Mouse (Mus musculus): ENCODE measurements around the gene Dph7. TPM values are rescaled to one million over a fixed set of nuclear protein-coding genes. Genes with fewer than 3 reads are reported as not detected.

Dph7 gene
- 31.2 and 31.7 TPM in 2 replicates for polyA plus RNA-seq (2021; fragmentation: Nextera tagmentation)
- long read RNA-seq, experiment 1, transcript Dph7-201 (9 exons, 1,666 nt) = major isoform, 8 of 58 reads
- long read RNA-seq, experiment 1, partial matches to known transcripts = 4 of 58 reads
- long read RNA-seq, experiment 1, other reads (novel, unspliced or antisense) = 46 of 58 reads
- long read RNA-seq, experiment 2, transcript Dph7-201 (9 exons, 1,666 nt) = major isoform, 27 of 125 reads
- long read RNA-seq, experiment 2, partial matches to known transcripts = 5 of 125 reads
- long read RNA-seq, experiment 2, other reads (novel, unspliced or antisense) = 93 of 125 reads

DNA sequence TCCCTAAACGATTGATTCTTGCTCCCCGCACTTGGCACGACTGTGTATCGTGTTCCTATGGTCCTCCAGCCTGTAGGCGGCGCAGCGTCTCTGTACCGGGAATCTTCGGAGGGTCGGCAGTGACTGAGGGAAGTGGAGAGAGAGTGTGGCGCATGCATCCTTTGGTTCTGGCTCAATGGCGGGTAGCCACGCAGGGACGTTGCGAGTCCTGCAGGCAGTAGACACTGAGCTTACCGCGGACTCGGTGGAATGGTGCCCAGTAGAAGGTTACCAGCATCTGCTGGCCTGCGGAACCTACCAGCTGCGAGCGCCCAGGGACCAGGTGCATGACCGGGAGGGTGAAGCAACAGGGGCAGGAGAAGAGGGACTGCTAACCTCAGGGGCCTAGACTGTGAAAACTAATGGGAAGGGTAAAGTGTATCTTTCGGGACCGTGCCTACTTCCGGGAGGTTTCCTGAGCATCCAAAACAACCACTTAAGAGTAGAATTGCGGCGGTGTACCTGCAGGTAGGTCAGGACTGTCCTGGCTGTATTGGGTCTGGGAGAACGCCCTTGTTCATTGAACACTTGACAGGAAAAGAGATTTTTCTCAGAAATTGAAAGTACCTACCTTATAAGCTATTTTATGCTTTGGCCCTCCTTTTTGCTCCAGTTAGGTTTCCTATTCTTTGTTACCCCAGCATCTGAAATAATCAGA is at the start of gene Dph7:
TSS of gene Dph7 (plus strand) at position 97 of the 697 bp plus-strand sequence.

DNA sequence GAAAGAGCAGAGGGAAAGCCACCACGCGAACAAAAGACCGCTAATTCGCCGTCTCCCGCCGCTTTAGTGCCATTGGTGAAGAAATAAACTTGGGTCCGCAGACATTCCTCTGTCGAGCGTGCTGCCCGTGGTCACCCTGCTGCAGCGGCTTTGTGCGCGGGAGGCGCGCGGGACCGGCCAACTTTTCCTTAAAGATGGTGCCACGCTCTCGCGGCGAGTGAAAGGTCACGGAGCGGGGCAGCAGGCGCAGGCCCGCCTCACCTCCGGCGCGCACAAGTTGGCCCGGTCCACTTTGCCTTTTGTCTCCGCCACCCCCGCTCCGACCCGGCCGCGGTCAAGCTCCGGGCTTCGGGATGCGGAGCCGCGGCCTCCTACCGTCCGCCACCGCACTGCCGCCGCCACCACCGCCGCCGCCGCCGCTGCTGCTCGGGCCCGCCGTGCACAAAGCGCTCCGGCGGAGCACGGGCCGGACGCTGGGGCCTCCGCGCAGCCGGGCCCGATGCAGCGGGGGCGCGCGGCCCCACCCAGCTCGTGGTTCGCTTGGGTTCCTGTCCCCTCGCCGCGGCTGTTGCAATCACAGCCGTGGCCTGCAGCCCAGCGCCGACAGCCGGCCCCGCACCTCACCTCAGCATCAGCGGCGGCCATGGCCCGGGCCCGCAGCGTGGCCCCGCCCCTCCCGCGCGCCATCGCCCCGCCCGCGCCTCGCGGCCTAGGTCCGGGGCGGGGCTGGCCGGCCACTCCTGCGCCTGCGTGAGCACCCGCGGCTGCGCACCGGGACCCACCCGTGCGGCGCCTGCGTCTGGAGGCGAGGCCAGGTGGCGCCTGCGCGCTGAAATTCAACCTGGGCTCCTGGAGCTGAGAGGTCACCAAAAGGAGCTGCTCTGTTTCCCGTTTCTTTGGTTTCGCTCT is 43.0 kb upstream of the Dph7 start, which contains the start of gene Ehmt1:
TSS of gene Ehmt1 (minus strand) at position 685 of the 909 bp plus-strand sequence.

DNA sequence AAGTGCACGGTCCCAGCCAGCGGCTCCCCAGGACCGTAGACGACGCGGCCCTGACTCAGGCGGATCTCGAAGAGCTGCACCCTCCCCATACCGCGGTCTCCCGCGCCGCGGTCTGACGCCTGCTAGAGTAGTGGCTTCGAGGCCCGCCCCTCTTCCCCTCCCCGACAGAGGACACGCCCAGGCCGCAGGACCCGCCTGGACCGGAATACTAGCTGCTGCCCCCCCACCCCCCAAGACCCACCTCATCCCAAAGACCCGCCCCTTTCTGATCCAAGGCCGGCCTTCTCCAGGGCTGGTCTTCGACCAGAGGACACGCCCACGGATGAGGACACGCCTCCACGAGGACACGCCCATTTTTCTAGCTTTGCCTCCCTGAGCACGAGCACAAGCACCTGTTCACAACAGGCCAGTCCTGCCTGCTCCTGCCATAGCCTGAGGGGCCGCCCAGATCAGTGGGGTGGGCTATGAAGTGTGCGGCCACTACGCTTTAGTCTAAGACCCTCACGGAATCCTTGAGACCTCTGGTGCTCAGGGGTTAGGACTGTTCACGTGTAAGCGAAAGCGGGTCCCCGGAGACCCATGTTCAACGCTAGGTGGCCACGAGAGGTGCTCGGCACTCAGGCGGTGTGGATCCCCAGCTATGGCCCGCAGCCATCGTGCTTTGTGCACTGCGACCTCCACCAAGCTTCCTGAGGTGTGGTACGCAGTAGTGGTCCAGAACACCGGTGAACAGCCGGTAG is 27.0 kb upstream of the Dph7 start, which contains the start of gene Arrdc1:
TSS of gene Arrdc1 (minus strand) at position 196 of the 740 bp plus-strand sequence.

DNA sequence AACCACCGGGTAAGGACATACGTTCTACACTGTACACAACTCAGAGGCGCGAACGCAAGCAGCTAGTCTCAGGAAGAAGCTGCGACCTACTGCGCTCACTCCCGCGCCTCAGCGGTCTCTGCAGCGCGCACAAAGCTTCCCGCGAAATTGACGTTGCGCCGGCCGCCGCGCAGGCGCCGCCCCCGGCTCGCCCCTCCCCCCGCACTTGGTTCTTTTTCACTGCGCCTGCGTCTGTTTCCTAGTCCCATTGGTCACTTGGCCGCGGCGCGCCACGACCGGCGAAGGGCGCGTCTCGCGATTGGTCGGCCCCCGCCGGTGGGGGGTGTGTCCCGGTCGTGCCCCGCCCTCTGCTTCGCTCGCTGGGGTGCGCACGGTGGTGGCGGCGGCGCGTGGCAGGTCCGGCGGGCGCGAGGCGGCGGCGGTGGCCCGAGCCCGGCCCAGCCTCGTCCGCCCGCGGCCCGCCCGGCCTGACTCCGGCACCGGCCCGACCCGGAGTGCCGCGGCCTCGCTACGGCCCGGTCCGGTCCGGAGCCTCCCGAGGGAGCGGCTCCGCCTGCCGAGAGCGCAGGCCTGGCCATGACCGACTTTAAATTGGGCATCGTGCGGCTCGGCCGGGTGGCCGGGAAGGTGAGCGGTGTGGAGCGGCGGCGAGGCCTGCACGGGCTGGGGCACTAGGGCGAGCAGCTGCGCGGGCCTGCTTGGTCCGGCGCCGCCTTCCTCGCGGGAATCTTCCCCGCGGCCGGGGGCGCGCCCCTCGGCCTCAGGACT is 12.6 kb upstream of the Dph7 start, which contains the start of gene Zmynd19:
TSS of gene Zmynd19 (plus strand) at position 372 of the 768 bp plus-strand sequence.

DNA sequence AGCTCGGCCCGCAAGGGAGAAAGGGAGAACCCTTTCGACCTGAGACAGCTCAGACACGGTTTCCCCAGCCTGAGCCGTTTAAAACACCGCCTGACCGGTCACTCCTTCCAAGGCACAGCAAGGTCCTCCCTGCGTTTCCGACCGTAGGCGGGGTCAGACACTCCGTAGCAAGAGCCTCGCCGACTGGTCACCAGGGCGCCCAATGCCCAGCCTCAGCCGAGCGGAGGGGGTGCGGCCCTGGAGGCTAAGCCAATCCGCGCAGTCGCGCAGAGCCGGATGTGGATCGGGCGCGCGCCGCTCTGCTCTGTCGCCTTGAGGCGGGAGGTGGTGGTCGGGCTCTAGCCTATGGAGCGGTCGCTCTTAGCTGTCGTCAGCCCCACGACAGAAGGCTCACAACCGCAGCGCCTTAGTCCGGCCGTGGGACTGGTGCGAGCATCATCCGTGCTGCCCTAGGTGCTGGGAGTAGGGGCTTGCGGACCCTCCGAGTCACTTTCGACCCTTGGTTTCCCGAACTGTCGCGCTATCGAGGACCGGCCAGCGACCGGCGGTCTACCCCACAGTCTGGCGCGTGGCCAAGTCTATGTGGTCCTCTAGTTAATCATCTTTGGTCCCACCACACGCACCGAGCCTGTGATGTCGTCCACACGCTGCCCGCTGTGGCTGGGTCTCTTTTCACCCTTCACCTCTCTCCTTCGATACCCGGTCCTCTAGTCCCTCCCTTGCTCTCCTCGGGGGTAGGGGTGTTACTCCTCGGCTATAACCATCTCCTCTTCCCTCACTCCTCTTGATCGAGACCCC is 12.9 kb downstream of the Dph7 start, which contains the start of gene Mrpl41:
TSS of gene Mrpl41 (minus strand) at position 193 of the 798 bp plus-strand sequence.

DNA sequence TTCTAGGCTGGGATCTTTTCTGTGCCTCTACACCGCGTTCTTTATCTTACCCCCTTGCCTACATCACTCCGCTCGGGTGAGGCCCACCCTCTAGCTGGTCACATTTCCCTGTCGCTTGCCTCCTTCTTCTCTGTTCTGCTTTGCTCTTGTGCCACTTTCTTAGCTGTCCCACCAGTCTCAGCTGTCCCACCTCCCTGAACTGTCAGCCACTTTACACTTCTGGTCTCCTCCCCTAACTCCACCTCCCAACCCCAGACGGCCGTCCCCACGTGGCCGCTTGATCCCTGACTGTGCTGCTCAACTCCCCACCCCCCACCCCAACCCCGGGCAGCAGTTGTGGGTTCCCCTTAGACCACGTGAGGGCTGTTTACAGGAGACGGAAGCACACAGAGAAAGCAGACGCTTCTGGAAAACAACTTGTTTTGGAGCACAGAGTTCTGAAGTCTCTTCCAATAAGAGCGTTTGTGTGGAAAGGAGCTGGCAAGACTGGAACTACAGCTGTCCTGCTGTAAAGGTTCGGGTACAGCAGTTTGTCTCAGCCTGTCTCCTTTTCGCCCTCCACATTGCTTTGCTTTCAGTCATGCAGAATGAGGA is 13.6 kb downstream of the Dph7 start, which contains the start of gene Pnpla7:
TSS of gene Pnpla7 (plus strand) at position 330 of the 594 bp plus-strand sequence.

Small RNA genes within 50 kb of the gene (microRNA-seq; reads per million reads assigned to microRNA genes)
- gene Gm22875 = not detected

Other genes starting within 250 kb of the Dph7 start
- gene Cacna1b, start 199.2 kb upstream of the Dph7 start, polyA plus RNA-seq (2021; fragmentation: Nextera tagmentation) = 6.4 and 8.3 TPM in 2 replicates
- gene Ehmt1, start 42.8 kb upstream of the Dph7 start, polyA plus RNA-seq (2021; fragmentation: Nextera tagmentation) = 24.6 and 26.8 TPM in 2 replicates
- gene Arrdc1, start 27.1 kb upstream of the Dph7 start, polyA plus RNA-seq (2021; fragmentation: Nextera tagmentation) = 3.1 and 4.4 TPM in 2 replicates
- gene Zmynd19, start 12.6 kb upstream of the Dph7 start, polyA plus RNA-seq (2021; fragmentation: Nextera tagmentation) = 1.4 and 1.8 TPM in 2 replicates
- 199 and 200 TPM in 2 replicates for gene Mrpl41, start 12.7 kb downstream of the Dph7 start, polyA plus RNA-seq (2021; fragmentation: Nextera tagmentation)
- gene Pnpla7, start 13.6 kb downstream of the Dph7 start, polyA plus RNA-seq (2021; fragmentation: Nextera tagmentation) = 8.6 and 11.2 TPM in 2 replicates
- gene Nsmf, start 92.0 kb downstream of the Dph7 start, polyA plus RNA-seq (2021; fragmentation: Nextera tagmentation) = 596 and 716 TPM in 2 replicates
- gene Entpd8, start 117.9 kb downstream of the Dph7 start, polyA plus RNA-seq (2021; fragmentation: Nextera tagmentation) = not detected in 2 replicates
- not detected in 2 replicates for gene Noxa1, start 132.7 kb downstream of the Dph7 start, polyA plus RNA-seq (2021; fragmentation: Nextera tagmentation)
- 3.4 and 5.2 TPM in 2 replicates for gene Nrarp, start 218.4 kb downstream of the Dph7 start, polyA plus RNA-seq (2021; fragmentation: Nextera tagmentation)
- 2.4 and 3.3 TPM in 2 replicates for gene Tor4a, start 234.5 kb downstream of the Dph7 start, polyA plus RNA-seq (2021; fragmentation: Nextera tagmentation)
- 32.7 and 34.5 TPM in 2 replicates for gene Nelfb, start 249.1 kb downstream of the Dph7 start, polyA plus RNA-seq (2021; fragmentation: Nextera tagmentation)

Data from layer of hippocampus, adult 6 months (tissue).